ENCODE assay signal across 8 mouse cellular contexts in the genomic region with DNA sequence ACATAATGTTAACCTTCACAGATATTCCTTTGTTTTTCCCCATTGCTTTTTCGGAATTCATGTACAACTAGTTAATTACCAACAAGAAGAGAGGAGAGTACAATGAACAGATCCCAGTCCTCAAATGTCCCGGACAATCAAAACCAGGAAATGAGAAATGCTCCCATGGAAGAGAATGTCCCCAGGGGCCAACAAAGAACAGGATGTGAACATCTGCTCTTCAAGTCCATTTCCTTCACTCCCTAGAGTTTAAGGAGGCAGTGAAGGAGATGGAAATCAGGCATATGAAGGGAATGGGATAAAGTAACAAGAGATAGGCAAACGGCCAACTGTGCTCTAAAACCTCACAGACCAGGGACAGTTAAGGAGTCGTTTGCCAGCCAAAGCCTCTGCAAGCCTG. TPM values are rescaled to one million over a fixed set of nuclear protein-coding genes. Genes with fewer than 3 reads are reported as not detected.
DNase-seq lines count a peak whose midpoint lies in the region; ATAC-seq lines count a peak whose summit lies in the region.

No protein-coding gene starts in this region.

- H3K9me3 ChIP-seq in hindbrain, embryonic 11.5 days (ENCODE audit: control insufficient read depth, low read length), result no peaks in the 10 kb centered on the region
- H3K9me3 ChIP-seq in hindbrain, embryonic 10.5 days, result no peaks in the 10 kb centered on the region
- no peaks in the 10 kb centered on the region for H3K9me3 ChIP-seq in heart, embryonic 15.5 days (replicated peaks)
- H3K9me3 ChIP-seq in limb, embryonic 10.5 days (replicated peaks), result no peaks in the 10 kb centered on the region

- no peak overlapping the region for H3K4me3 ChIP-seq in hindbrain, embryonic 11.5 days (ENCODE audit: low read depth, low read length)
- no peak overlapping the region for H3K4me3 ChIP-seq in hindbrain, embryonic 10.5 days
- no peak overlapping the region for H3K4me3 ChIP-seq in heart, embryonic 15.5 days
- H3K4me3 ChIP-seq in limb, embryonic 10.5 days, result no peak overlapping the region

- no peaks in the 10 kb centered on the region for H3K36me3 ChIP-seq in hindbrain, embryonic 11.5 days (ENCODE audit: control insufficient read depth, insufficient read depth, low read length)
- no peaks in the 10 kb centered on the region for H3K36me3 ChIP-seq in hindbrain, embryonic 10.5 days
- no peaks in the 10 kb centered on the region for H3K36me3 ChIP-seq in heart, embryonic 15.5 days
- H3K36me3 ChIP-seq in limb, embryonic 10.5 days, result no peaks in the 10 kb centered on the region

- no peaks in the 10 kb centered on the region for H3K27me3 ChIP-seq in hindbrain, embryonic 11.5 days (ENCODE audit: control insufficient read depth, insufficient read depth, low read length)
- H3K27me3 ChIP-seq in hindbrain, embryonic 10.5 days (ENCODE audit: insufficient read depth, poor library complexity, severe bottlenecking), result no peaks in the 10 kb centered on the region
- H3K27me3 ChIP-seq in heart, embryonic 15.5 days, result no peaks in the 10 kb centered on the region
- no peaks in the 10 kb centered on the region for H3K27me3 ChIP-seq in limb, embryonic 10.5 days (ENCODE audit: low read depth, poor library complexity, severe bottlenecking)

- H3K4me2 ChIP-seq in hindbrain, embryonic 11.5 days (replicated peaks; ENCODE audit: low read depth, low read length), result no peak overlapping the region
- 0 out of 2 replicates have a peak overlapping the region, but pooled peaks have one; percentile 6 for H3K4me2 ChIP-seq in heart, embryonic 15.5 days

- intact Hi-C loops in left cerebral cortex, postnatal 10 days (cut with DNase I), result no loop called here

- ATAC-seq in hindbrain, embryonic 11.5 days (ENCODE audit: low FRiP score), result no peak
- no peak for ATAC-seq in heart, embryonic 15.5 days (replicated peaks; ENCODE audit: insufficient number of reproducible peaks, insufficient read depth, low FRiP score, low read depth)

- no peak overlapping the region for H3K9ac ChIP-seq in hindbrain, embryonic 11.5 days (ENCODE audit: low read depth, low read length)
- H3K9ac ChIP-seq in heart, embryonic 15.5 days, result no peak overlapping the region

- 47% methylated on average over 4 of the region's 4 CpGs for WGBS in hindbrain, embryonic 11.5 days
- 49% methylated on average over 4 of the region's 4 CpGs for WGBS in hindbrain, embryonic 10.5 days
- 21% methylated on average over 4 of the region's 4 CpGs for WGBS in heart, embryonic 15.5 days
- 34% methylated on average over 4 of the region's 4 CpGs for WGBS in limb, embryonic 10.5 days

- DNase-seq in hindbrain, embryonic 11.5 days (ENCODE audit: low spot score), result peak; percentile 21
- no peak for DNase-seq in hindbrain, embryonic 10.5 days (ENCODE audit: low spot score)
- DNase-seq in ZHBTc4 (ENCODE audit: low read depth, low spot score), result peak; percentile 25
- peak; percentile 29 for DNase-seq in limb, embryonic 10.5 days (ENCODE audit: low spot score)
- DNase-seq in testis, postnatal 14 days (ENCODE audit: low spot score), result no peak
- no peak for DNase-seq in urinary bladder, adult 18-20 months (ENCODE audit: low spot score in 2 of 2)
- no peak for DNase-seq in left cerebral cortex, postnatal 10 days (ENCODE audit: extremely low spot score in 1 of 2, low spot score in 2 of 2)

- no peak overlapping the region for H3K27ac ChIP-seq in hindbrain, embryonic 11.5 days (ENCODE audit: low read depth, low read length)
- H3K27ac ChIP-seq in hindbrain, embryonic 10.5 days, result no peak overlapping the region
- H3K27ac ChIP-seq in heart, embryonic 15.5 days, result no peak overlapping the region
- peak overlapping the region; percentile 56; the same call in 1 of the 2 replicates for H3K27ac ChIP-seq in limb, embryonic 10.5 days

- no peaks in the 10 kb centered on the region for H3K4me1 ChIP-seq in hindbrain, embryonic 11.5 days (replicated peaks; ENCODE audit: control insufficient read depth, insufficient read depth, low read length)
- H3K4me1 ChIP-seq in hindbrain, embryonic 10.5 days (replicated peaks), result peaks cover 22% of the 10 kb centered on the region
- H3K4me1 ChIP-seq in heart, embryonic 15.5 days (replicated peaks), result peaks cover 23% of the 10 kb centered on the region
- H3K4me1 ChIP-seq in limb, embryonic 10.5 days, result peaks cover 39% of the 10 kb centered on the region

RNA-seq across cellular contexts. Expression of gene Chn1, which starts 53.3 kb away (rescaled TPM):
- 87.5 and 90.3 TPM in 2 replicates for polyA plus RNA-seq in hindbrain, embryonic 11.5 days (2014; fragmentation: Nextera tagmentation; extraction: Ambion mirVana)
- 44.7 and 68.4 TPM in 2 replicates for polyA plus RNA-seq in hindbrain, embryonic 10.5 days (2016; fragmentation: Nextera tagmentation; extraction: Ambion mirVana)
- 21.2 and 24.0 TPM in 2 replicates for polyA plus RNA-seq in heart, embryonic 15.5 days (2015; fragmentation: Nextera tagmentation; extraction: Ambion mirVana)
- 32.7 and 38.7 TPM in 2 replicates for polyA plus RNA-seq in limb, embryonic 10.5 days (2016; fragmentation: Nextera tagmentation; extraction: Ambion mirVana)
- total RNA-seq in left cerebral cortex, postnatal 10 days (2021), result 100 to 1,000 TPM; 695 to 715 TPM

Comparison
In these comparisons a context has a peak if more than half of its experiments do, and no peak if none do; other contexts are left out.
1. DNase-seq: peak in hindbrain, embryonic 11.5 days (single experiment), ZHBTc4 (single experiment) and limb, embryonic 10.5 days (single experiment); none in hindbrain, embryonic 10.5 days (single experiment), testis, postnatal 14 days (single experiment), urinary bladder, adult 18-20 months (0 of 2) and left cerebral cortex, postnatal 10 days (0 of 2).